8 mouse cellular contexts compared by ENCODE assay signal in genomic region chr16:31507794-31508526, GRCm38 (mm10).
DNase-seq lines count a peak whose midpoint lies in the region; ATAC-seq and TF ChIP-seq lines count a peak whose summit lies in the region.

No protein-coding gene starts in this region.

- H3K4me3 ChIP-seq in kidney, adult 2 months (ENCODE audit: insufficient read depth, low read depth, low read length), result no peak overlapping the region
- H3K4me3 ChIP-seq in hindbrain, embryonic 13.5 days, result no peak overlapping the region
- H3K4me3 ChIP-seq in lung, embryonic 15.5 days, result no peak overlapping the region
- no peak overlapping the region for H3K4me3 ChIP-seq in stomach, embryonic 14.5 days (ENCODE audit: low read depth, low read length)

- ATAC-seq in hindbrain, embryonic 13.5 days (ENCODE audit: low FRiP score), result 0 out of 2 replicates have a peak, but pooled peaks have one; percentile 21
- peak; percentile 45 for ATAC-seq in lung, embryonic 15.5 days (ENCODE audit: borderline replicate concordance, extremely low read depth, low FRiP score, low TSS enrichment)
- ATAC-seq in stomach, embryonic 14.5 days (ENCODE audit: insufficient number of reproducible peaks, insufficient read depth, low FRiP score, low read depth), result no peak

- H3K4me1 ChIP-seq in kidney, adult 2 months (ENCODE audit: control insufficient read depth, insufficient read depth, low read length), result peaks cover 12% of the 10 kb centered on the region; the same call in 1 of the 2 replicates
- peaks cover 30% of the 10 kb centered on the region for H3K4me1 ChIP-seq in hindbrain, embryonic 13.5 days (replicated peaks)
- H3K4me1 ChIP-seq in lung, embryonic 15.5 days, result peaks cover 35% of the 10 kb centered on the region
- H3K4me1 ChIP-seq in stomach, embryonic 14.5 days (ENCODE audit: control insufficient read depth, insufficient read depth, low read length), result peaks cover 25% of the 10 kb centered on the region

- WGBS in kidney, adult 2 months, result 70% methylated on average over 14 of the region's 14 CpGs
- 28% methylated on average over 14 of the region's 14 CpGs for WGBS in hindbrain, embryonic 13.5 days
- WGBS in lung, embryonic 15.5 days, result 45% methylated on average over 14 of the region's 14 CpGs
- WGBS in stomach, embryonic 14.5 days, result 37% methylated on average over 14 of the region's 14 CpGs

- TF ChIP-seq CTCF in kidney, adult 2 months (conservative IDR thresholded peaks at IDR 0.05; ENCODE audit: insufficient read depth, insufficient read length, low read depth, low read length), result no peak

- DNase-seq in kidney, adult 9 months, result peak; percentile 25
- no peak for DNase-seq in kidney, adult 2 months
- peak; percentile 56 for DNase-seq in brain, adult 2 months (ENCODE audit: low read depth, low spot score)
- DNase-seq in gastrocnemius, postnatal 4 days (ENCODE audit: low spot score in 2 of 2), result no peak
- no peak for DNase-seq in cerebellum, adult 11-12 months

- no peak for TF ChIP-seq POLR2A in kidney, adult 2 months (IDR thresholded peaks at IDR 0.05; ENCODE audit: low read depth, low read length)

- H3K36me3 ChIP-seq in kidney, adult 2 months (ENCODE audit: control insufficient read depth, insufficient read depth, low read length), result no peaks in the 10 kb centered on the region
- H3K36me3 ChIP-seq in hindbrain, embryonic 13.5 days, result no peaks in the 10 kb centered on the region
- H3K36me3 ChIP-seq in lung, embryonic 15.5 days, result no peaks in the 10 kb centered on the region
- no peaks in the 10 kb centered on the region for H3K36me3 ChIP-seq in stomach, embryonic 14.5 days (ENCODE audit: control insufficient read depth, insufficient read depth, low read length)

- H3K27ac ChIP-seq in kidney, adult 2 months (ENCODE audit: insufficient read depth, low read depth, low read length), result no peak overlapping the region
- no peak overlapping the region for H3K27ac ChIP-seq in hindbrain, embryonic 13.5 days
- peak overlapping the region; percentile 80; the same call in 1 of the 2 replicates for H3K27ac ChIP-seq in lung, embryonic 15.5 days
- H3K27ac ChIP-seq in stomach, embryonic 14.5 days (ENCODE audit: low read length), result peak overlapping the region; percentile 88

- no peaks in the 10 kb centered on the region for H3K9me3 ChIP-seq in hindbrain, embryonic 13.5 days
- H3K9me3 ChIP-seq in lung, embryonic 15.5 days, result no peaks in the 10 kb centered on the region
- no peaks in the 10 kb centered on the region for H3K9me3 ChIP-seq in stomach, embryonic 14.5 days (ENCODE audit: control insufficient read depth, low read depth, low read length)

- H3K9ac ChIP-seq in hindbrain, embryonic 13.5 days, result no peak overlapping the region
- H3K9ac ChIP-seq in lung, embryonic 15.5 days, result no peak overlapping the region
- H3K9ac ChIP-seq in stomach, embryonic 14.5 days (replicated peaks; ENCODE audit: low read depth, low read length), result no peak overlapping the region

- H3K4me2 ChIP-seq in hindbrain, embryonic 13.5 days, result no peak overlapping the region
- peak overlapping the region; percentile 53 for H3K4me2 ChIP-seq in lung, embryonic 15.5 days
- peak overlapping the region; percentile 27; the same call in 1 of the 2 replicates for H3K4me2 ChIP-seq in stomach, embryonic 14.5 days (replicated peaks; ENCODE audit: low read depth, low read length)

- no peaks in the 10 kb centered on the region for H3K27me3 ChIP-seq in kidney, adult 2 months (replicated peaks; ENCODE audit: control insufficient read depth, insufficient read depth, low read length)
- 0 out of 2 replicates have a peak, but pooled peaks cover 9% of the 10 kb centered on the region for H3K27me3 ChIP-seq in hindbrain, embryonic 13.5 days
- no peaks in the 10 kb centered on the region for H3K27me3 ChIP-seq in lung, embryonic 15.5 days
- no peaks in the 10 kb centered on the region for H3K27me3 ChIP-seq in stomach, embryonic 14.5 days (ENCODE audit: control insufficient read depth, insufficient read depth, low read length)

Comparison
In these comparisons a context has a peak if more than half of its experiments do, and no peak if none do; other contexts are left out.
1. DNase-seq: peak in kidney, adult 9 months (single experiment) and brain, adult 2 months (single experiment); none in kidney, adult 2 months (single experiment), gastrocnemius, postnatal 4 days (0 of 2) and cerebellum, adult 11-12 months (single experiment).
2. H3K27ac ChIP-seq: peak in lung, embryonic 15.5 days (single experiment) and stomach, embryonic 14.5 days (single experiment); none in kidney, adult 2 months (single experiment) and hindbrain, embryonic 13.5 days (single experiment).